Mouse (Mus musculus) intestine, embryonic 15.5 days (tissue): ENCODE measurements at regions not wholly inside any gene's neighbourhood (a gene's known extent, or its start where the extent isn't known, plus 50 kb on each side); places are given as distances from the start of the nearest gene placed in this dataset.

Source experiments
- ATAC-seq: fragments of 200-750 bp; cut with Nextera tagmentation; 2 replicates; pipeline ENCODE4 v1.8.0; 2017; ENCODE audit warnings: moderate TSS enrichment, moderate library complexity
- H3K27ac ChIP-seq: fragments of 300-500 bp; sonication (generic); 2 replicates; pipeline ENCODE4 v1.5.1; 2015; ENCODE audit warnings: mild to moderate bottlenecking, inconsistent platforms
- H3K27me3 ChIP-seq: fragments of 300-500 bp; sonication (generic); replicated peaks from 2 replicates; pipeline ENCODE4 v1.6.1; 2015; ENCODE audit warnings: inconsistent platforms
- H3K36me3 ChIP-seq: fragments of 300-500 bp; sonication (generic); 2 replicates; pipeline ENCODE4 v1.6.1; 2015; ENCODE audit warnings: inconsistent platforms
- H3K4me1 ChIP-seq: fragments of 300-500 bp; sonication (generic); replicated peaks from 2 replicates; pipeline ENCODE4 v1.6.1; 2015; ENCODE audit warnings: inconsistent platforms
- H3K4me2 ChIP-seq: fragments of 300-500 bp; sonication (generic); replicated peaks from 2 replicates; pipeline ENCODE4 v1.6.1; 2015; ENCODE audit warnings: mild to moderate bottlenecking, inconsistent platforms
- H3K4me3 ChIP-seq: fragments of 300-500 bp; sonication (generic); replicated peaks from 2 replicates; pipeline ENCODE4 v1.5.1; 2015; ENCODE audit warnings: inconsistent platforms
- H3K9ac ChIP-seq: fragments of 300-500 bp; sonication (generic); 2 replicates; pipeline ENCODE4 v1.6.1; 2015; ENCODE audit warnings: inconsistent platforms
- H3K9me3 ChIP-seq: fragments of 300-500 bp; sonication (generic); 2 replicates; pipeline ENCODE4 v1.6.1; 2016; ENCODE audit warnings: inconsistent platforms
- WGBS: fragments of 180-500 bp; shearing (Covaris S2); methylation state at CpG from one replicate; pipeline ENCODE4 v1.1.7; 2015; 5-methylcytosine and 5-hydroxymethylcytosine counted together

GRCm38 (mm10) chr13:107238364-107239034 lies 216.6 kb upstream of the Kif2a start:
- no peaks in the 10 kb centered on the region for H3K27me3 ChIP-seq
- 0 out of 2 replicates have a peak, but pooled peaks cover 6% of the 10 kb centered on the region for H3K4me1 ChIP-seq
- H3K4me2 ChIP-seq: 0 out of 2 replicates have a peak overlapping the region, but pooled peaks have one; percentile 4
- no peaks in the 10 kb centered on the region for H3K9me3 ChIP-seq
- H3K27ac ChIP-seq: 0 out of 2 replicates have a peak overlapping the region, but pooled peaks have one; percentile 14
- no peak overlapping the region for H3K4me3 ChIP-seq
- peak; percentile 45 for ATAC-seq
- H3K36me3 ChIP-seq: no peaks in the 10 kb centered on the region
- WGBS: 27% methylated on average over 9 of the region's 9 CpGs
- no peak overlapping the region for H3K9ac ChIP-seq

DNA sequence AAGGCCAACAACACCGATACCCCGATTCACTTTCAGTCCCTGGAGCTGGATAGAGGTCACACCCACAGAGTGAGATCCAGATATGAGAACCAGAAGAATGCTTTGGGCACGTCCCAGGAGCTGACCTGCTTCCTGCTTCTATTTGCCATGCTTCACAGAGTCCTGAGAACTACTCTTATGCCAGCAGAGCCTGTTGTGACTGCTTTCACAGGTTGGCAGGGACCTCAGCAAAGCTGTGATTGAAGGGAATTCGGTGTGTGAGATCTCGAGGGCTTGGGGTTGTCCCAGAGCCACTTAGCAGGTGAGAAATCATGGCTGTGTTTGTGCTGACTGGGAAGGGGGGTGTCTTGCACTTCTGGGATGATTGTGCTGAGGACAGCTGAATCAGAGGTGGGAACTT lies 197.5 kb upstream of the Kif2a start:
- Histone ChIP-seq H3K36me3 (no peaks in the 10 kb centered on the region), H3K9ac (no peak overlapping the region), H3K27ac (no peak overlapping the region), H3K4me2 (no peak overlapping the region), H3K27me3 (no peaks in the 10 kb centered on the region), H3K9me3 (no peaks in the 10 kb centered on the region), H3K4me1 (no peaks in the 10 kb centered on the region), H3K4me3 (no peak overlapping the region)
- WGBS: 58% methylated on average over 5 of the region's 5 CpGs
- ATAC-seq: no peak

DNA sequence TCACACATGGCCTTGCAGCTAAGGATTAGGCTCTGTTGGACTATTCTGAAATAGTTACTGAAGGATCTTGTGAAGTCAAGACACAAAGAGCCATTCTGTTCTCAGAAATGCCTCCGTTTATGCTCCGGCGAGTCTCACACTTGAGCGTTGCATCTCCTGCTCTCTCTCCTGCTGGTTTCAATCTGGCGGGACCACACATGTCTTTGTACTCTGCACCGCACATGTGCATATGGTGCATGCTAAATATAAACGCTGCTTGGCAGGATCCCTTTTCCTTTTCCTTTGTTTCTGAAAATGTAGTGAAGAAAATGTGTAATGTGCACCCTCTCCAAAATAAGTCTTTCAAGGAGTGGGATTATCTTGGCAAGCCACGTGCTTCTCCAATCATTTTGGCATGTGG lies 196.4 kb upstream of the Kif2a start:
- Histone ChIP-seq H3K4me1 (no peaks in the 10 kb centered on the region), H3K4me2 (no peak overlapping the region), H3K9ac (no peak overlapping the region), H3K27me3 (no peaks in the 10 kb centered on the region), H3K9me3 (no peaks in the 10 kb centered on the region), H3K36me3 (no peaks in the 10 kb centered on the region), H3K4me3 (no peak overlapping the region), H3K27ac (no peak overlapping the region)
- WGBS: 64% methylated on average over 8 of the region's 8 CpGs
- no peak for ATAC-seq

- no peak for ATAC-seq
These were observed 195.9 kb upstream of the Kif2a start for GRCm38 (mm10) chr13:107217825-107218224.

DNA sequence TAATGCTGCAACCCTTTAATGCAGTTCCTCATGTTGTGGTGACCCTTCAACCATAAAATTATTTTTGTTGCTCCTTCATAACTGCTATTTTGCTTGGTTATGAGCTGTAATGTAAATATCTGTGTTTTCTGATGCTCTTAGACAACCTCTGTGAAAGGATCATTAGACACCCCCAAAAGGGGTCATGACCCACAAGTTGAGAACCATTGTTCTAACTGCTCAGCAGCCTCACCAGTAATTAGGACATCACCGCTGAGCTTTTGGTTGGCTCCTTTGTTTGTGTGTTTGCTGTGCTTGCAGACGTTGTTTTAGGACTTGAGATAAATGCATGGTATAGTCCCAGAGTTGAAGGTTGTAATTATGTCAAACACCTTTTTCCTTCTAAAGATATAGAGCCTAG lies 191.4 kb upstream of the Kif2a start:
- no peak overlapping the region for H3K4me3 ChIP-seq
- H3K4me1 ChIP-seq: no peaks in the 10 kb centered on the region
- WGBS: 33% methylated on average over 2 of the region's 2 CpGs
- H3K27ac ChIP-seq: no peak overlapping the region
- no peaks in the 10 kb centered on the region for H3K36me3 ChIP-seq
- H3K9ac ChIP-seq: no peak overlapping the region
- H3K9me3 ChIP-seq: no peaks in the 10 kb centered on the region
- ATAC-seq: no peak
- no peaks in the 10 kb centered on the region for H3K27me3 ChIP-seq
- H3K4me2 ChIP-seq: no peak overlapping the region

More at GRCm38 (mm10) chr13:107217825-107218224, 195.9 kb upstream of the Kif2a start:
- Histone ChIP-seq H3K27ac (no peak overlapping the region), H3K9me3 (no peaks in the 10 kb centered on the region), H3K9ac (no peak overlapping the region), H3K4me3 (no peak overlapping the region), H3K27me3 (no peaks in the 10 kb centered on the region), H3K4me2 (no peak overlapping the region), H3K36me3 (no peaks in the 10 kb centered on the region), H3K4me1 (no peaks in the 10 kb centered on the region)
- WGBS: 85% methylated on average over 6 of the region's 6 CpGs

- ATAC-seq: no peak
- H3K36me3 ChIP-seq: no peaks in the 10 kb centered on the region
- no peak overlapping the region for H3K27ac ChIP-seq
- H3K27me3 ChIP-seq: no peaks in the 10 kb centered on the region
- H3K4me3 ChIP-seq: no peak overlapping the region
- H3K4me1 ChIP-seq: no peaks in the 10 kb centered on the region
- H3K9me3 ChIP-seq: no peaks in the 10 kb centered on the region
- no peak overlapping the region for H3K9ac ChIP-seq
- WGBS: 66% methylated on average over 6 of the region's 6 CpGs
- no peak overlapping the region for H3K4me2 ChIP-seq
These were observed 188.8 kb upstream of the Kif2a start for GRCm38 (mm10) chr13:107210676-107211075.

GRCm38 (mm10) chr13:107207354-107208181 lies 185.6 kb upstream of the Kif2a start:
- WGBS: 40% methylated on average over 20 of the region's 20 CpGs
- no peaks in the 10 kb centered on the region for H3K27me3 ChIP-seq
- no peaks in the 10 kb centered on the region for H3K4me1 ChIP-seq
- peak overlapping the region; percentile 55 for H3K4me2 ChIP-seq
- H3K36me3 ChIP-seq: no peaks in the 10 kb centered on the region
- H3K27ac ChIP-seq: no peak overlapping the region
- H3K9me3 ChIP-seq: no peaks in the 10 kb centered on the region
- no peak overlapping the region for H3K4me3 ChIP-seq
- no peak overlapping the region for H3K9ac ChIP-seq
- ATAC-seq: peak; percentile 86

GRCm38 (mm10) chr13:107199875-107200274 lies 177.9 kb upstream of the Kif2a start:
- ATAC-seq: no peak
- Histone ChIP-seq H3K4me1 (no peaks in the 10 kb centered on the region), H3K36me3 (no peaks in the 10 kb centered on the region), H3K27me3 (no peaks in the 10 kb centered on the region), H3K9me3 (no peaks in the 10 kb centered on the region), H3K27ac (no peak overlapping the region), H3K4me3 (no peak overlapping the region), H3K4me2 (no peak overlapping the region), H3K9ac (no peak overlapping the region)
- 60% methylated on average over 1 of the region's 1 CpGs for WGBS

DNA sequence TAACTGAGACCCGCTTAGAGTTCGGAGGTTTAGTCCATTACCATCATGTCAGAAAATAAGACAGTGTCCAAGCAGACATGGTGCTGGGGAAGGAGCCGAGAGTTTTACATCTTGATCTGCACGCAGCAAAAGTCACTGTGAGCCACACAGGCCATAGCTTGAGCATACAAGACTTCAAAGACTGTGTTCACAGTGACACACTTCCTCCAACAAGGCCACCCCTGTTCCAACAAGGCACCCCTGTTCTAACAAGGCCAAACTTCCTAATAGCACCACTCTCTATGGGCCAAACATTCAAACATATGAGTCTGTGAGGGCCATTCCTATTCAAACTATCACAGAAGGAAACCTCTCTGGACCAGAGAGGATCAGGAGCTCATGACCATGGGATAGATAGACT lies 171.5 kb upstream of the Kif2a start:
- Histone ChIP-seq H3K36me3 (no peaks in the 10 kb centered on the region), H3K4me2 (no peak overlapping the region), H3K4me1 (no peaks in the 10 kb centered on the region), H3K9me3 (no peaks in the 10 kb centered on the region), H3K4me3 (no peak overlapping the region), H3K9ac (no peak overlapping the region), H3K27ac (no peak overlapping the region), H3K27me3 (no peaks in the 10 kb centered on the region)
- 90% methylated on average over 4 of the region's 4 CpGs for WGBS
- ATAC-seq: no peak

DNA sequence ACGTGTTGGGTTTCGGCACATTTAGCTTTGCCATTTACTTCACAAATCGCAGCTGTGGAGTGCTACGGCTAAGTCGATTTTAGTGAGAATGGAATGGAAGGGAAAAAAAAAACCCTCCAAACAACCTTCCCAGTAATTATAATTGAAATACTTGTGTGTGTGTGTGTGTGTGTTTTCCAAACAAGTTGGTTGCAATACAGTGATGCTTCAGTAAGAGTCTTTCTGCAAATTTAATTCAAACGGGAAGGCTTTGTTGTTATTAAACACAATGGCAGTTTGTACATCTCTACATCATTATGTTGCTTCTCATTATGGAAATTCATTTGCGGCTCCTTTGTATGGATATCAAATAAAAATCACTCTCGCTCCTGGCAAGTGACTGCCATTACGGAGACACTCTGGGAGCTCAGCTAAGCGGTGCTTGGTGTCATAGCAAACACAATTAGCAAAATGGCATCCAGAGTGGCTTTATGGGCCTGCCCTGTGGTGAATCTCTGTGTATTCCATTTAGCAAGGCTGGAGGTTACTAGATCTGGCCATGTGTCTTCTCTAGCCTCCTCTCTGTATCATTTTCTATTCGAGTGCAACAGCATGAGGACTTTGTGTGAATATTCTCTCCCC lies 165.4 kb upstream of the Kif2a start:
- Histone ChIP-seq H3K9me3 (no peaks in the 10 kb centered on the region), H3K27ac (no peak overlapping the region), H3K36me3 (no peaks in the 10 kb centered on the region), H3K9ac (no peak overlapping the region), H3K4me3 (no peak overlapping the region), H3K27me3 (no peaks in the 10 kb centered on the region), H3K4me2 (no peak overlapping the region), H3K4me1 (no peaks in the 10 kb centered on the region)
- no peak for ATAC-seq
- WGBS: 85% methylated on average over 11 of the region's 11 CpGs

DNA sequence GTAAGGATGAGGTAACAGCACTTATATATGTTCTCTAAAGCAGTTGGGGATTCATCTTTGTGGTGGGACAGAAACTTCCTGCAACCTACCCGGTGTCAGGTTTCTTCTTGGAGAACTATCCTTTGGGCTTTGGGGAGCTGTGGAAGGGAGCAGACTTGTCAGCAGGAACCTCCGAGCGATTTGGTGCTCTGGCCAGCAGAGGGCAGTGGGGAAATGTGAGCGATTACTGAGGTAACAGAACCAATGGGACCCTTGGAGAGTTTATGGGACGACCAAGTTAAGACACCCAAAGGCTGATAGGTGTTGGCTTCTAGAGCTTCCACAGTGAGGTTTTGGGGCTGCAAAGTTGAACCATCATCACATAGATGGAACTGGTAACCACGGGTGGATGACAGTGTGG lies 160.6 kb upstream of the Kif2a start:
- no peaks in the 10 kb centered on the region for H3K9me3 ChIP-seq

GRCm38 (mm10) chr13:107179551-107179950 lies 157.6 kb upstream of the Kif2a start:
- Histone ChIP-seq H3K9ac (no peak overlapping the region), H3K4me3 (no peak overlapping the region), H3K27me3 (no peaks in the 10 kb centered on the region), H3K4me2 (no peak overlapping the region), H3K27ac (no peak overlapping the region), H3K4me1 (no peaks in the 10 kb centered on the region), H3K9me3 (no peaks in the 10 kb centered on the region), H3K36me3 (no peaks in the 10 kb centered on the region)
- ATAC-seq: no peak
- WGBS: 69% methylated on average over 5 of the region's 5 CpGs

More for the DNA sequence above, 160.6 kb upstream of the Kif2a start:
- Histone ChIP-seq H3K36me3 (no peaks in the 10 kb centered on the region), H3K9ac (no peak overlapping the region), H3K27me3 (no peaks in the 10 kb centered on the region), H3K4me1 (no peaks in the 10 kb centered on the region), H3K4me2 (no peak overlapping the region), H3K4me3 (no peak overlapping the region), H3K27ac (no peak overlapping the region)
- ATAC-seq: no peak
- 17% methylated on average over 6 of the region's 6 CpGs for WGBS
